Mouse (Mus musculus) liver, embryonic 12.5 days (tissue): Measurements from ENCODE around the gene Rnaseh2c. TPM values are rescaled to one million over a fixed set of nuclear protein-coding genes. Genes with fewer than 3 reads are reported as not detected.

Source experiments
- ATAC-seq: fragments of 200-750 bp; cut with Nextera tagmentation; 2 replicates; pipeline ENCODE4 v1.8.0; 2017; ENCODE audit warnings: moderate number of reproducible peaks, mild to moderate bottlenecking, moderate library complexity
- H3K27ac ChIP-seq: fragments of 300-500 bp; sonication (generic); 2 replicates; pipeline ENCODE4 v1.5.1; 2016; ENCODE audit warnings: mild to moderate bottlenecking
- H3K27me3 ChIP-seq: fragments of 300-500 bp; sonication (generic); replicated peaks from 2 replicates; pipeline ENCODE4 v1.6.1; 2016; ENCODE audit warnings: mild to moderate bottlenecking, moderate library complexity
- H3K36me3 ChIP-seq: fragments of 300-500 bp; sonication (generic); 2 replicates; pipeline ENCODE4 v1.6.1; 2016; ENCODE audit warnings: mild to moderate bottlenecking, moderate library complexity
- H3K4me1 ChIP-seq: fragments of 300-500 bp; sonication (generic); 2 replicates; pipeline ENCODE4 v1.6.1; 2016
- H3K4me2 ChIP-seq: fragments of 300-500 bp; sonication (generic); 2 replicates; pipeline ENCODE4 v1.6.1; 2016; ENCODE audit warnings: mild to moderate bottlenecking, moderate library complexity
- H3K4me3 ChIP-seq: fragments of 300-500 bp; sonication (generic); 2 replicates; pipeline ENCODE4 v1.5.1; 2016; ENCODE audit warnings: mild to moderate bottlenecking, moderate library complexity
- H3K9ac ChIP-seq: fragments of 300-500 bp; sonication (generic); 2 replicates; pipeline ENCODE4 v1.6.1; 2016; ENCODE audit warnings: mild to moderate bottlenecking, moderate library complexity
- H3K9me3 ChIP-seq: fragments of 300-500 bp; sonication (generic); replicated peaks from 2 replicates; pipeline ENCODE4 v1.6.1; 2016; ENCODE audit warnings: mild to moderate bottlenecking, moderate library complexity
- WGBS: fragments of 180-500 bp; shearing (Covaris S2); methylation state at CpG from one replicate; pipeline ENCODE4 v1.1.7; 2016; ENCODE audit not compliant: insufficient replicate concordance; 5-methylcytosine and 5-hydroxymethylcytosine counted together
- polyA plus RNA-seq: library from polyadenylated mRNA; unstranded; fragments of >200 nt; fragmentation: Nextera tagmentation; extraction: Ambion mirVana; gene quantifications from 2 replicates; pipeline ENCODE4 v1.2.1, GENCODE M21; 2016

The Rnaseh2c gene
- polyA plus RNA-seq: 171 and 177 TPM in 2 replicates

DNA sequence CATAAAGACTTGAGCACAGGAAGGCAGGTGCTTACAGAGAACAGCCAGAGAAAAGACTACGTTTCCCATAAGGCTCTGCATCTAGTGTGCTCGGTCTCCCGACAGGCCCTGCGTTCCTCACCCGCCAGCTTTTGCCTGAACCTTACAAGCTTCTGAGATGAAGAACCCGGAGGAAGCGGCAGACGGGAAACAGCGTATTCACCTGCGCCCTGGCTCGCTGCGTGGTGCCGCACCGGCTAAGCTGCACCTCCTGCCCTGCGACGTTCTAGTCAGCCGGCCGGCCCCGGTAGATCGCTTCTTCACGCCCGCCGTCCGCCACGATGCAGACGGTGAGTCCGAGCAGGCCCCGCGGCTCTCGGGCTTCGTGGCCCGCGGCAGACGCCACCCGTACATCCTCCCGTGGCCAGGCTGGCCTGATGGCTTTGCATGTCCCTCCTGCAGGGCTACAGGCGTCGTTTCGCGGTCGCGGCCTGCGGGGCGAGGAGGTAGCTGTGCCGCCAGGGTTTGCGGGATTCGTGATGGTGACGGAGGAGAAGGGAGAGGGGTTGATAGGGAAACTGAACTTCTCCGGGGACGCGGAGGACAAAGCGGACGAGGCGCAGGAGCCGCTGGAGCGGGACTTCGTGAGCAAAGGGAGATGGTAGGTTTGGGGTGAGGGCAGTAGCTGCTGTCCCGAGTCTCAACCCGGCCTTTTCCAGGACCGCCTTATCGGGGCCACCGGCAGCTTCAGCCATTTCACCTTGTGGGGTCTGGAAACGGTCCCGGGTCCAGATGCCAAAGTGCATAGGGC lies at the start of gene Rnaseh2c:
Gene Rnaseh2c (plus strand): TSS at position 122 of the 790 bp plus-strand sequence.
- ATAC-seq: peak; percentile 86

GRCm38 (mm10) chr19:5553802-5554201 lies 47.9 kb upstream of the Rnaseh2c start:
- no peak for ATAC-seq
- H3K4me3 ChIP-seq: no peak overlapping the region
- no peak overlapping the region for H3K9ac ChIP-seq
- H3K27me3 ChIP-seq: peaks cover 76% of the 10 kb centered on the region
- H3K4me1 ChIP-seq: no peaks in the 10 kb centered on the region
- H3K36me3 ChIP-seq: no peaks in the 10 kb centered on the region
- H3K9me3 ChIP-seq: no peaks in the 10 kb centered on the region
- H3K27ac ChIP-seq: no peak overlapping the region
- no peak overlapping the region for H3K4me2 ChIP-seq
- WGBS: 60% methylated on average over 8 of the region's 8 CpGs

More for the DNA sequence above, at the start of gene Rnaseh2c:
- H3K4me1 ChIP-seq: peaks cover 28% of the 10 kb centered on the region
- H3K36me3 ChIP-seq: peaks cover 42% of the 10 kb centered on the region
- no peaks in the 10 kb centered on the region for H3K9me3 ChIP-seq
- H3K9ac ChIP-seq: peak within 1 kb of the TSS; percentile 91
- 0 out of 2 replicates have a peak, but pooled peaks cover 6% of the 10 kb centered on the region for H3K27me3 ChIP-seq
- peak within 1 kb of the TSS; percentile 86 for H3K4me2 ChIP-seq
- H3K27ac ChIP-seq: peak within 1 kb of the TSS; percentile 87
- WGBS: under 1% methylated on average over 64 of the region's 64 CpGs
- peak within 1 kb of the TSS; percentile 71 for H3K4me3 ChIP-seq

DNA sequence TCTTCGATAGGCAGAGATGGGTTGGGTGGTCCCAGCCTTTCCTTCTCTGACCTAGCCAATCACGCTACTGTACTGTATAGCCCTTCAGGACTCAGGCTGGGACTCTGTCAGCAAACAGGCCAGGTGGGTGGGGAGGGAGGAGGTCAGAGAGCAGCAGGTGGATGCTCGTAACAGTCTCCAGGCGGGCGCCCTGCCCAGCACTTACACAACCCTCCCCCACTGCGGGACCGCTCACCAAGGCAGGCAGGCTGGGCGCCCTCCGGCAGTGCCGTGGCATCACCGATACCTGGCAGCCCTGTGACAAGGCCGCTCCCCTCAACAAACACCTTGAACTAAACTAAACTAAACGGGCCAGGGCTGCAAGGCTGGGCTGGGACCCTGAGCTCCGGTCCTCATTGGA lies 47.5 kb upstream of the Rnaseh2c start:
- H3K4me2 ChIP-seq: no peak overlapping the region
- no peak overlapping the region for H3K4me3 ChIP-seq
- WGBS: 82% methylated on average over 14 of the region's 14 CpGs
- no peaks in the 10 kb centered on the region for H3K9me3 ChIP-seq
- peaks cover 80% of the 10 kb centered on the region for H3K27me3 ChIP-seq
- no peaks in the 10 kb centered on the region for H3K36me3 ChIP-seq
- no peak overlapping the region for H3K9ac ChIP-seq
- H3K4me1 ChIP-seq: peaks cover 2% of the 10 kb centered on the region; the same call in 1 of the 2 replicates
- ATAC-seq: no peak
- no peak overlapping the region for H3K27ac ChIP-seq

- ATAC-seq: no peak
- Histone ChIP-seq H3K4me1 (peaks cover 21% of the 10 kb centered on the region), H3K9me3 (no peaks in the 10 kb centered on the region), H3K4me3 (no peak overlapping the region), H3K27ac (no peak overlapping the region), H3K36me3 (no peaks in the 10 kb centered on the region), H3K4me2 (no peak overlapping the region), H3K27me3 (peaks cover 97% of the 10 kb centered on the region), H3K9ac (no peak overlapping the region)
- WGBS: 58% methylated on average over 7 of the region's 7 CpGs
Observed at GRCm38 (mm10) chr19:5558169-5558568, 43.5 kb upstream of the Rnaseh2c start.

GRCm38 (mm10) chr19:5558770-5559169 lies 42.9 kb upstream of the Rnaseh2c start:
- H3K4me3 ChIP-seq: no peak overlapping the region
- H3K4me2 ChIP-seq: no peak overlapping the region
- ATAC-seq: no peak
- no peaks in the 10 kb centered on the region for H3K9me3 ChIP-seq
- 58% methylated on average over 8 of the region's 8 CpGs for WGBS
- peaks cover 21% of the 10 kb centered on the region for H3K4me1 ChIP-seq
- no peaks in the 10 kb centered on the region for H3K36me3 ChIP-seq
- peaks cover 97% of the 10 kb centered on the region for H3K27me3 ChIP-seq
- no peak overlapping the region for H3K27ac ChIP-seq
- no peak overlapping the region for H3K9ac ChIP-seq

GRCm38 (mm10) chr19:5559229-5559628 lies 42.4 kb upstream of the Rnaseh2c start:
- Histone ChIP-seq H3K36me3 (no peaks in the 10 kb centered on the region), H3K9ac (no peak overlapping the region), H3K9me3 (no peaks in the 10 kb centered on the region), H3K27ac (no peak overlapping the region), H3K4me3 (0 out of 2 replicates have a peak overlapping the region, but pooled peaks have one; percentile 38), H3K4me2 (no peak overlapping the region), H3K27me3 (peaks cover 97% of the 10 kb centered on the region), H3K4me1 (peaks cover 21% of the 10 kb centered on the region)
- WGBS: 23% methylated on average over 8 of the region's 8 CpGs
- no peak for ATAC-seq

- no peak overlapping the region for H3K27ac ChIP-seq
- peaks cover 99% of the 10 kb centered on the region for H3K27me3 ChIP-seq
- peaks cover 21% of the 10 kb centered on the region for H3K4me1 ChIP-seq
- H3K9ac ChIP-seq: no peak overlapping the region
- no peaks in the 10 kb centered on the region for H3K9me3 ChIP-seq
- H3K4me3 ChIP-seq: peak overlapping the region; percentile 38
- no peaks in the 10 kb centered on the region for H3K36me3 ChIP-seq
- peak overlapping the region; percentile 57 for H3K4me2 ChIP-seq
- ATAC-seq: no peak
- 2% methylated on average over 69 of the region's 69 CpGs for WGBS
Observed at GRCm38 (mm10) chr19:5559631-5560456, 41.8 kb upstream of the Rnaseh2c start.

DNA sequence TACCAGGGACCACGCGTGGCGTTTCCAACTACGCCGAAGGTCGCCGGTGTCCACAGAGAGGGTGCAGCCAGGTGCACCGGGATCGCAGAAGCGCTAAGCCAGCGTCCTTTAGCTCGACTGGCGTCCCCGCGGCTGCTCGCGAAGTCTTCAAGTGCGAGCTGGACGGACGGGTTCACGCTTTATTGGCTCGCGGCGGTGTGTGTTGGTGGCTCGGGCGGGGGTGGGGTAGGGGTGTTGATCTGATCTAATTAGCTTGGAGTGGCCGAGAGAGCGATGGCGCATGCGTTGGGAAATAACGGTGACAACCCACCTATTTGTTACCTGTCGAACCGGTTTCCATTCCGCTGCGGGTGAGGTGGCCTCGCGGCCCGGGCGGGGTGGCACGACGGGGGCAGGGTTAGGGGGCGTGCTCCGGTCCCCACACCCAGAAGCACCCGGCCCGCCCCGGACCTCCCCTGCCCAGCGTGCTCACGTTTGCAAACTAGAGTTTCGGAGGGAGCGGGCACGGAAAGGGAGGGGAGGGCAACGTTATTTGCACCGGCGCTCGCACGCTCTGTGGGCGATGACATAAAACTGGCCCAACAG lies 41.1 kb upstream of the Rnaseh2c start, which contains the start of gene Ovol1:
Gene Ovol1 (minus strand): TSS at position 190 of the 585 bp plus-strand sequence.
- WGBS: 1% methylated on average over 57 of the region's 57 CpGs
- H3K4me1 ChIP-seq: peaks cover 21% of the 10 kb centered on the region
- peaks cover 100% of the 10 kb centered on the region for H3K27me3 ChIP-seq
- H3K4me2 ChIP-seq: peak within 1 kb of the TSS; percentile 57
- H3K36me3 ChIP-seq: no peaks in the 10 kb centered on the region
- no peak within 1 kb of the TSS for H3K9ac ChIP-seq
- no peaks in the 10 kb centered on the region for H3K9me3 ChIP-seq
- peak within 1 kb of the TSS; percentile 38 for H3K4me3 ChIP-seq
- no peak within 1 kb of the TSS for H3K27ac ChIP-seq
- ATAC-seq: no peak

- Histone ChIP-seq H3K36me3 (no peaks in the 10 kb centered on the region), H3K4me2 (peak overlapping the region; percentile 57), H3K9ac (no peak overlapping the region), H3K27me3 (peaks cover 100% of the 10 kb centered on the region), H3K27ac (no peak overlapping the region), H3K4me3 (peak overlapping the region; percentile 38; the same call in 1 of the 2 replicates), H3K4me1 (peaks cover 23% of the 10 kb centered on the region), H3K9me3 (no peaks in the 10 kb centered on the region)
- 20% methylated on average over 10 of the region's 10 CpGs for WGBS
- no peak for ATAC-seq
Observed at GRCm38 (mm10) chr19:5561252-5561790, 40.4 kb upstream of the Rnaseh2c start.

GRCm38 (mm10) chr19:5561886-5562285 lies 39.8 kb upstream of the Rnaseh2c start:
- Histone ChIP-seq H3K27me3 (peaks cover 100% of the 10 kb centered on the region), H3K4me2 (no peak overlapping the region), H3K27ac (no peak overlapping the region), H3K9ac (no peak overlapping the region), H3K9me3 (no peaks in the 10 kb centered on the region), H3K4me3 (no peak overlapping the region), H3K36me3 (no peaks in the 10 kb centered on the region), H3K4me1 (peaks cover 29% of the 10 kb centered on the region)
- no peak for ATAC-seq
- 41% methylated on average over 3 of the region's 3 CpGs for WGBS

GRCm38 (mm10) chr19:5562776-5563175 lies 38.9 kb upstream of the Rnaseh2c start:
- H3K9me3 ChIP-seq: no peaks in the 10 kb centered on the region

More at GRCm38 (mm10) chr19:5562776-5563175, 38.9 kb upstream of the Rnaseh2c start:
- Histone ChIP-seq H3K4me2 (no peak overlapping the region), H3K4me3 (no peak overlapping the region), H3K9ac (no peak overlapping the region), H3K27ac (no peak overlapping the region), H3K4me1 (peaks cover 34% of the 10 kb centered on the region), H3K36me3 (no peaks in the 10 kb centered on the region), H3K27me3 (peaks cover 93% of the 10 kb centered on the region)
- WGBS: 75% methylated on average over 10 of the region's 10 CpGs
- ATAC-seq: no peak
